Comparison of ENCODE assay signal across 24 mouse cellular contexts in the genomic region with DNA sequence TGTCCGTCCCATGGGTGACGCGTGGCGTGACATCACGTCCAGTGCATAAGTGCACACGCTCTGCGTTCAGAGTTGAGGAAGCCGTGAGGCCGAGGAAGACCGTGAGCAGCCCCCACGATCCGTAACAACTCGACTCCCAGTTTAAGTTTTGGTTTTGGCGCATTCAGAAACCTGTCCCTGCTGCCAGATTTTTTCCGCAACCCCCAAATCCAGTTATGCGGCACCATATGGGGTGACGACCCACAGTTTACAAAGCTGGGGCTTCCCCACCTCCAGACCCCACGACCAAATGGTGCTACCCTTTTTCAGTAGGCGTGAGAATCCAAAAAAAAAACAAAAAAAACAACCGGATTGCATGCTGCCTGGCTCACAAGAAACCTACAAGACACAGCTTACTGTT. TPM values are rescaled to one million over a fixed set of nuclear protein-coding genes. Genes with fewer than 3 reads are reported as not detected.
DNase-seq lines count a peak whose midpoint lies in the region; ATAC-seq and TF ChIP-seq lines count a peak whose summit lies in the region.
"Had no signal": no experiment of that assay in that cellular context is flagged by ENCODE, and none has a peak within 500 bp of the region (broad histone marks: within the 10 kb centered on the region; RNA-seq: fewer than 3 reads in every experiment).

No protein-coding gene starts in this region.

- peaks cover 37% of the 10 kb centered on the region for H3K4me1 ChIP-seq in forebrain, embryonic 14.5 days (ENCODE audit: control insufficient read depth, insufficient read depth, low read length)
- peaks cover 85% of the 10 kb centered on the region for H3K4me1 ChIP-seq in forebrain, embryonic 13.5 days

- no peak overlapping the region for H3K4me2 ChIP-seq in forebrain, embryonic 14.5 days (ENCODE audit: low read length)
- H3K4me2 ChIP-seq in forebrain, embryonic 13.5 days: no peak overlapping the region
- H3K4me2 ChIP-seq in myocyte (ENCODE audit: low read depth): no peak overlapping the region
- H3K4me2 ChIP-seq: heart, embryonic 15.5 days; hindbrain, embryonic 13.5 days; stomach, embryonic 15.5 days had no signal

- H3K79me2 ChIP-seq in myocyte (ENCODE audit: control insufficient read depth, insufficient read depth): peaks cover 100% of the 10 kb centered on the region

- H3K36me3 ChIP-seq in forebrain, embryonic 14.5 days (ENCODE audit: control insufficient read depth, insufficient read depth, low read length): no peaks in the 10 kb centered on the region
- no peaks in the 10 kb centered on the region for H3K36me3 ChIP-seq in forebrain, embryonic 13.5 days (ENCODE audit: poor library complexity, severe bottlenecking)
- peaks cover 14% of the 10 kb centered on the region for H3K36me3 ChIP-seq in myocyte (ENCODE audit: control insufficient read depth, insufficient read depth)
- H3K36me3 ChIP-seq: embryonic facial prominence, embryonic 10.5 days; heart, embryonic 15.5 days; hindbrain, embryonic 13.5 days; midbrain, embryonic 10.5 days; stomach, embryonic 15.5 days had no signal

- no peak overlapping the region for H3K27ac ChIP-seq in forebrain, embryonic 14.5 days (ENCODE audit: low read depth, low read length)
- no peak overlapping the region for H3K27ac ChIP-seq in forebrain, embryonic 13.5 days
- no peak overlapping the region for H3K27ac ChIP-seq in layer of hippocampus, adult 2 months
- H3K27ac ChIP-seq: embryonic facial prominence, embryonic 10.5 days; heart, embryonic 15.5 days; hindbrain, embryonic 13.5 days; midbrain, embryonic 10.5 days; stomach, embryonic 15.5 days had no signal

- no peak overlapping the region for H3K9ac ChIP-seq in forebrain, embryonic 14.5 days (ENCODE audit: low read length)
- H3K9ac ChIP-seq in forebrain, embryonic 13.5 days: no peak overlapping the region
- H3K9ac ChIP-seq: forebrain, postnatal 0 days; heart, embryonic 15.5 days; hindbrain, embryonic 13.5 days; stomach, embryonic 15.5 days had no signal

- H3K4me3 ChIP-seq in forebrain, embryonic 14.5 days (ENCODE audit: low read depth, low read length): no peak overlapping the region
- no peak overlapping the region for H3K4me3 ChIP-seq in forebrain, embryonic 13.5 days
- H3K4me3 ChIP-seq in layer of hippocampus, adult 2 months: peak overlapping the region; percentile 22; the same call in 1 of the 2 replicates
- H3K4me3 ChIP-seq in myocyte: no peak overlapping the region
- H3K4me3 ChIP-seq: embryonic facial prominence, embryonic 10.5 days; heart, embryonic 15.5 days; hindbrain, embryonic 13.5 days; midbrain, embryonic 10.5 days; stomach, embryonic 15.5 days had no signal

- TF ChIP-seq POLR2A in myocyte (IDR thresholded peaks at IDR 0.05; ENCODE audit: insufficient read length, low read depth): peak; percentile 27

- no peak for TF ChIP-seq CTCF in layer of hippocampus, adult 2 months (conservative IDR thresholded peaks at IDR 0.05)

- no peak for ATAC-seq in forebrain, embryonic 14.5 days
- no peak for ATAC-seq in forebrain, embryonic 13.5 days
- ATAC-seq: forebrain, postnatal 0 days; lung, postnatal 0 days; midbrain, embryonic 16.5 days had no signal

- no peaks in the 10 kb centered on the region for H3K27me3 ChIP-seq in forebrain, embryonic 14.5 days (replicated peaks; ENCODE audit: control insufficient read depth, insufficient read depth, low read length)
- H3K27me3 ChIP-seq in forebrain, embryonic 13.5 days: no peaks in the 10 kb centered on the region; the same call in 1 of the 2 replicates
- H3K27me3 ChIP-seq in myocyte (ENCODE audit: control insufficient read depth, insufficient read depth, insufficient read length): no peaks in the 10 kb centered on the region
- H3K27me3 ChIP-seq: heart, embryonic 15.5 days; hindbrain, embryonic 13.5 days; stomach, embryonic 15.5 days had no signal

- no peak overlapping the region for H3ac ChIP-seq in myocyte (ENCODE audit: control insufficient read depth, insufficient read length)

- no peaks in the 10 kb centered on the region for H3K9me3 ChIP-seq in forebrain, embryonic 14.5 days (replicated peaks; ENCODE audit: control insufficient read depth, low read length)
- no peaks in the 10 kb centered on the region for H3K9me3 ChIP-seq in forebrain, embryonic 13.5 days (replicated peaks)
- H3K9me3 ChIP-seq: embryonic facial prominence, embryonic 10.5 days; heart, embryonic 15.5 days; hindbrain, embryonic 13.5 days; midbrain, embryonic 10.5 days; stomach, embryonic 15.5 days had no signal

- WGBS in forebrain, embryonic 14.5 days: 74% methylated on average over 20 of the region's 20 CpGs
- 89% methylated on average over 20 of the region's 20 CpGs for WGBS in forebrain, embryonic 13.5 days

- peak; percentile 42 for DNase-seq in forebrain, embryonic 14.5 days (ENCODE audit: low spot score)
- peak; percentile 61 for DNase-seq in layer of hippocampus, adult 2 months (ENCODE audit: low spot score in 2 of 2)
- no peak for DNase-seq in layer of hippocampus, postnatal 10 days (ENCODE audit: low spot score in 2 of 2)
- DNase-seq in right cerebral cortex, adult 2 months (ENCODE audit: low spot score in 2 of 2): peak; percentile 40 to 42
- DNase-seq in right cerebral cortex, postnatal 36 days (ENCODE audit: low spot score in 2 of 2): no peak
- no peak for DNase-seq in spleen, postnatal 14 days (ENCODE audit: low spot score in 2 of 2)
- DNase-seq: adrenal gland, postnatal 14 days; cerebellum, adult 9-11 months; forebrain, postnatal 0 days; heart, postnatal 36 days; kidney, adult 9 months; kidney, postnatal 25 days; thymus, adult 2 months had no signal

TF ChIP-seq in myocyte, 11 proteins besides CTCF, POLR2A, EP300 and RAD21:
- TF ChIP-seq TCF12 (IDR thresholded peaks at IDR 0.05; ENCODE audit: insufficient read depth, poor library complexity, severe bottlenecking) (no peak), USF1 (IDR thresholded peaks at IDR 0.05; ENCODE audit: low read depth) (no peak), TCF3 (IDR thresholded peaks at IDR 0.05; ENCODE audit: insufficient read length, low read depth) (no peak), SRF (IDR thresholded peaks at IDR 0.05; ENCODE audit: control insufficient read depth, insufficient read length, low read depth) (no peak), MAX (IDR thresholded peaks at IDR 0.05; ENCODE audit: low read depth) (no peak), CEBPB (IDR thresholded peaks at IDR 0.05; ENCODE audit: insufficient read depth, poor library complexity, severe bottlenecking) (no peak), MYOD1 (IDR thresholded peaks at IDR 0.05; ENCODE audit: control insufficient read depth in 1 of 3, insufficient read length in 2 of 3, low read depth in 2 of 3) (no peak), E2F4 (IDR thresholded peaks at IDR 0.05; ENCODE audit: insufficient read depth) (no peak), REST (IDR thresholded peaks at IDR 0.05; ENCODE audit: insufficient read depth, insufficient read length) (no peak), MYOG (IDR thresholded peaks at IDR 0.05; ENCODE audit: control insufficient read depth in 1 of 3, insufficient read depth in 1 of 3, insufficient read length in 2 of 3, low read depth in 2 of 3) (no peak), POLR2AphosphoS2 (IDR thresholded peaks at IDR 0.05; ENCODE audit: insufficient read length, low read depth) (no peak)

RNA-seq across cellular contexts. Expression of gene Zbp1, which starts 26.5 kb away (rescaled TPM):
- polyA plus RNA-seq in forebrain, embryonic 14.5 days (2014; fragmentation: Nextera tagmentation; extraction: Ambion mirVana): not detected in 2 replicates
- not detected in 2 replicates for polyA plus RNA-seq in forebrain, embryonic 13.5 days (2015; fragmentation: Nextera tagmentation; extraction: Ambion mirVana)
- total RNA-seq in layer of hippocampus, adult 2 months (2021): under 1 TPM in 1 of 2 experiments, not detected in 1; 0.28 TPM
- not detected for total RNA-seq in layer of hippocampus, postnatal 10 days (2021)
- 1.1 TPM for polyA plus RNA-seq in myocyte (2012; fragmentation: generic; extraction: Trizol)
- total RNA-seq: left cerebral cortex, adult 18-20 months had no signal
- polyA plus RNA-seq: embryonic facial prominence, embryonic 10.5 days; limb, embryonic 11.5 days; midbrain, embryonic 16.5 days had no signal

RNA-seq across cellular contexts. Expression of gene Pmepa1, which starts 31.1 kb away (rescaled TPM):
- 6.9 and 8.8 TPM in 2 replicates for polyA plus RNA-seq in forebrain, embryonic 14.5 days (2014; fragmentation: Nextera tagmentation; extraction: Ambion mirVana)
- 4.6 and 5.3 TPM in 2 replicates for polyA plus RNA-seq in forebrain, embryonic 13.5 days (2015; fragmentation: Nextera tagmentation; extraction: Ambion mirVana)
- 10 to 100 TPM; 20.4 to 24.0 TPM for total RNA-seq in layer of hippocampus, adult 2 months (2021)
- 10 to 100 TPM; 30.4 to 31.6 TPM for total RNA-seq in layer of hippocampus, postnatal 10 days (2021)
- polyA plus RNA-seq in myocyte (2012; fragmentation: generic; extraction: Trizol): 260 TPM

Comparison
In these comparisons a context has a peak if more than half of its experiments do, and no peak if none do; other contexts are left out.
1. DNase-seq: peak in forebrain, embryonic 14.5 days (single experiment), layer of hippocampus, adult 2 months (2 of 2) and right cerebral cortex, adult 2 months (2 of 2); none in layer of hippocampus, postnatal 10 days (0 of 2), right cerebral cortex, postnatal 36 days (0 of 2) and spleen, postnatal 14 days (0 of 2).
2. RNA of gene Pmepa1, which starts 31.1 kb away (polyA plus RNA-seq): 260 TPM in myocyte (single experiment); 6.9 to 8.8 TPM in forebrain, embryonic 14.5 days and 4.6 to 5.3 TPM in forebrain, embryonic 13.5 days; every median in the first group is over 10 times any median in the second.